Mouse (Mus musculus): Measurements from ENCODE around the gene Comp. TPM values are rescaled to one million over a fixed set of nuclear protein-coding genes. Genes with fewer than 3 reads are reported as not detected.

Gene Comp
- polyA plus RNA-seq, 1 experiment from 2014 or later: 2.8 TPM

DNA sequence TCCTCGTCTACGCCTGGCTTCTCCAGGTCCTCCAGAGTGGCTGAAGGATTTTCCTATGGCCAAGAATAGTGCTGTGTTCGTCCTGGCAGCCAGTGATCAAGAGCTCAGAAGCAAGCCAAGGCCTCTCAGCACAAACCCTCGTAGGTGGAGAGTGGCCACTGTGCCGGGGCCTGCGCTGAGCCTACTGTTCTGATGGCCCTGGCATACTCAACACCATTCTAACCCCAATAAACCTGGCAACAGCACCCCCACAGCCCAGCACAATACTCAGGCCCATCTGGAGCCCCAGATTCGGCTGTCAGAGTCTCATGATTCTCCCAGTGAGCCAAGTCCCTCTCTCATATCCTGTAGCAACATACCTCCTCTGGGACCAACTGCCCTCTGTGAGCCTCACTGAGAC, 32.7 kb upstream of the Comp start:
- no peak for ATAC-seq (replicated peaks; ENCODE audit: insufficient number of reproducible peaks, insufficient read depth, low FRiP score, low read depth)
- Histone ChIP-seq H3K27me3 (no peaks in the 10 kb centered on the region), H3K9ac (no peak overlapping the region), H3K27ac (no peak overlapping the region), H3K4me3 (no peak overlapping the region), H3K9me3 (replicated peaks) (no peaks in the 10 kb centered on the region), H3K4me1 (replicated peaks) (peaks cover 2% of the 10 kb centered on the region; the same call in 1 of the 2 replicates), H3K36me3 (peaks cover 78% of the 10 kb centered on the region), H3K4me2 (no peak overlapping the region)
- 87% methylated on average over 7 of the region's 7 CpGs for WGBS

DNA sequence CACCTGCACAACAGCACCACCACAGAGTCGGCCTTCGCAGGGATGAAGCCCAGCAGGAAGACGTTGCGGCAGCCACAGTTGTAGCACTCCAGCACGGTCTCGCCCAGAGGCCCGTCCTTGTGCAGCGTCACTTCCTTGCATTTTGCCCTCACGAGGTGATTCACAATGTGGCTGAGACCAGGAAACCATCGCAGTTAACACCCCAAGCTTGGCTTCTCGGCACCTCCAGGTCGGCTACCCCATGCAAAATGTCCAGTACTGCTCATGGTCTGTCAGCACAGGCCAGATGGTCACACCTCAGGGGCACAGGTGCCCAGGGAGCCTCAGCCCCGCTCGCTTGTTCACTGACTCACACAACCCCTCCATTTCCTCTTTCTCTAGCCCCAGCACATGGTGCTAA, 31.4 kb upstream of the Comp start:
- H3K27ac ChIP-seq: no peak overlapping the region
- no peaks in the 10 kb centered on the region for H3K27me3 ChIP-seq
- H3K36me3 ChIP-seq: peaks cover 65% of the 10 kb centered on the region
- H3K4me2 ChIP-seq: no peak overlapping the region
- peaks cover 2% of the 10 kb centered on the region; the same call in 1 of the 2 replicates for H3K4me1 ChIP-seq (replicated peaks)
- 92% methylated on average over 14 of the region's 14 CpGs for WGBS
- no peaks in the 10 kb centered on the region for H3K9me3 ChIP-seq (replicated peaks)
- H3K4me3 ChIP-seq: no peak overlapping the region
- ATAC-seq (replicated peaks; ENCODE audit: insufficient number of reproducible peaks, insufficient read depth, low FRiP score, low read depth): no peak
- H3K9ac ChIP-seq: no peak overlapping the region

DNA sequence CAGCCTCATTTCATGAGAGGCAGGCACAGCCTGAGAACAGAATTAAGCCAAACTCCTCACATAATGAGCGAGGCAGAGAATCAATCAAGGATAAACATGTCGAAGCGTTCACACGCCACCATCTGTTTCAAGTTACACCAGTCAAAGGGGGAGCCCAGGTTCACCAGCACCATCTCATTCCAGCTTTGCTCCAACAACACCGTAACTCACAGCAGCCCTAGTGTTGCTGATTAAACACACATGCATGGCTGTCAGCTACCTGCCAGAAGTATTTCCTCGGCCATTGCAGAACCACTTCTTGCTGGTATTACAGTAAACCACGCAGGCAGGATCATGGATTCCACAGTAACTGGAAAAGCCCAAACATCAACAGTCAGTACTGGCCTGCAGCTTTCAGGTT, 30.3 kb upstream of the Comp start:
- Histone ChIP-seq H3K9ac (no peak overlapping the region), H3K4me1 (replicated peaks) (peaks cover 4% of the 10 kb centered on the region), H3K4me2 (no peak overlapping the region), H3K4me3 (no peak overlapping the region), H3K27me3 (no peaks in the 10 kb centered on the region), H3K36me3 (peaks cover 54% of the 10 kb centered on the region), H3K9me3 (replicated peaks) (no peaks in the 10 kb centered on the region), H3K27ac (no peak overlapping the region)
- 83% methylated on average over 7 of the region's 7 CpGs for WGBS
- no peak for ATAC-seq (replicated peaks; ENCODE audit: insufficient number of reproducible peaks, insufficient read depth, low FRiP score, low read depth)

DNA sequence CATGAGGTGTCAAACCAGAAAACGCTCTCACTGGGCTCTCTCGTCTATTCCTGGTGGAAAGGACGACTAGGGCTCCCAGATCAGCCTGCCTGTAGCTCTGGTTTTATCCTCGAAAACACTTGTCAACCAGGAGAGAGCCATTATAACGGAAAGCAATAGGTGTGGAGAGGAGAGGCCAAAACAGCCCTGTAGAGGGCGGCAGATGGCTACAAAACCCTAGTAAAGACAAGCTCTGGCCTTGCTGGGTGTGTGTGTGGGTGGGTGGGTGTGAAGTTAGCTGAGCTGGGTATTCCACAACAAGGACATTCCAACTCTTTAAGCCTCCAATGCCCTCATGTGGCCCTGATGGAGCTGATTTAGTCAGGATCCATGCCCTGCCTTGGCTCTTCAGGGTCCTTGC, 29.7 kb upstream of the Comp start:
- Histone ChIP-seq H3K27ac (no peak overlapping the region), H3K9ac (no peak overlapping the region), H3K4me2 (no peak overlapping the region), H3K4me1 (replicated peaks) (peaks cover 10% of the 10 kb centered on the region), H3K36me3 (peaks cover 48% of the 10 kb centered on the region), H3K4me3 (no peak overlapping the region), H3K27me3 (no peaks in the 10 kb centered on the region), H3K9me3 (replicated peaks) (no peaks in the 10 kb centered on the region)
- ATAC-seq (replicated peaks; ENCODE audit: insufficient number of reproducible peaks, insufficient read depth, low FRiP score, low read depth): no peak
- WGBS: 59% methylated on average over 6 of the region's 6 CpGs

DNA sequence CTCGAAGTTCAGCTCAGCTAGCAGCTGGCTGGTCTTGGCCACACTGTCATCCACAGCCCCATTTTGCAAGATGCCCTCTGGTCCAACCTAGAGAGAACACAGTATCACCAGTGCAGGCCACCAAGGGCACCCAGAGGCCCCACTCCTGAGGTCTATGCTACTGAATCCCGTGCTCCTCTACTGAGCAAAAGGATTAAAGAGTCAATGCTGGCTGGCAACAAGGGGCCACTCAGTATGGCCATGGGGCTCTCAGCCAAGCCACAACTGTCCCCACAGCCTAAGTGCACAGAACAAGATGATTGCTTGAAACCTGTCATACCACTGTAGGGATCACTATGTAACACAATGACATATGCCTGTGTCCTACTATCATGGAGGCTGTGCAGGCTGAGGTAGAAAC, 29.1 kb upstream of the Comp start:
- WGBS: 80% methylated on average over 2 of the region's 2 CpGs
- ATAC-seq (replicated peaks; ENCODE audit: insufficient number of reproducible peaks, insufficient read depth, low FRiP score, low read depth): no peak
- H3K9ac ChIP-seq: no peak overlapping the region

DNA sequence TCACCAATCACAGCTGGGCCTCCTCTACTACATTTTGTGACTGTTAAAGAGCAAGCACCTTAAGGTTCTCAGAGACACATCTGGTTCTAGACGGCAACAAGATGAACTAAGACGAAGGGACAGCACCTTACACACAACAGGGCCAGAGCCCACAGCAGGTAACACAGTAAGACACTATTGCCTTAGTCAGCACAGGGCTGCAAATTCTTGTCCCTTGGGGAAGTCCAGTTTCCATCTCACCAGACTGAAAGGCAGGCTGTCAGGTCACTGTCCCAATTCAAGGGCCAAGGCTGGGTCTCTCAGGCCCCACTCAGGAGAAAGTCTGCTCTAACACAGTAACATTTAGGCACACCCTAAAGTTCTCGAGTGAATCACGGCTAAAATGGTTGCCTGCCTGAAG, 25.9 kb upstream of the Comp start:
- Histone ChIP-seq H3K9ac (no peak overlapping the region), H3K4me1 (replicated peaks) (peaks cover 45% of the 10 kb centered on the region), H3K27ac (no peak overlapping the region), H3K36me3 (peaks cover 17% of the 10 kb centered on the region), H3K4me3 (no peak overlapping the region), H3K27me3 (no peaks in the 10 kb centered on the region), H3K4me2 (no peak overlapping the region), H3K9me3 (replicated peaks) (no peaks in the 10 kb centered on the region)
- 86% methylated on average over 4 of the region's 4 CpGs for WGBS
- no peak for ATAC-seq (replicated peaks; ENCODE audit: insufficient number of reproducible peaks, insufficient read depth, low FRiP score, low read depth)

More for the DNA sequence above, 29.1 kb upstream of the Comp start:
- Histone ChIP-seq H3K4me3 (no peak overlapping the region), H3K9me3 (replicated peaks) (no peaks in the 10 kb centered on the region), H3K27me3 (no peaks in the 10 kb centered on the region), H3K27ac (no peak overlapping the region), H3K4me1 (replicated peaks) (peaks cover 15% of the 10 kb centered on the region), H3K4me2 (no peak overlapping the region), H3K36me3 (peaks cover 42% of the 10 kb centered on the region)

DNA sequence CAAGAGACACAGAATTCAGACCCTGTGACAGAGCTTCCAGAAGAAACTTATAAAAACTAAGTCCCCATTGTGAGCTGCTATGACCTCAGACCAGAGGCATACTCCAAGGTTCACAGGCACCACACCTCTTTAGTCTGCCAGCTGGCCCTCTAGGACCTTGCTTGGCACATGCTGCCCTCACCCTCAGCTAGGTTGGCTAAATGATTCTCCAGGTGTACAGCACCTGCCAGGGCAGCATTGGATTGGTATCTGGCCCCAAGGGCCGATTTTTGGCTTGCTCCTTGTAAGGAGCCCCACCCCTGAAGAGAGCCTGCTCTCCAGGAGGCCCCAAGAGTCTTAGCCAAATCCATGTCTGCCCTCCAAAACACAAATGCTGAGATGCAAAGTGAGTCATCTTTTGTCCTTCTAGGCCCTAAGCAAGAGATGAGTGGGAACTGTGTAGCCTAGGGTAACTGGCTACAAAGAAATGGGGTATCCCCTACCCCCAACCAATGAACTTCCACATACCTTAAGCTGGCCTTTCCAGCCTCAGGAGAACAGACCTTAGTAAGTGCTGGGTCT, 25.4 kb upstream of the Comp start:
- peaks cover 12% of the 10 kb centered on the region for H3K36me3 ChIP-seq
- no peak overlapping the region for H3K27ac ChIP-seq
- peaks cover 45% of the 10 kb centered on the region for H3K4me1 ChIP-seq (replicated peaks)
- H3K9me3 ChIP-seq (replicated peaks): no peaks in the 10 kb centered on the region
- H3K4me2 ChIP-seq: no peak overlapping the region
- H3K9ac ChIP-seq: no peak overlapping the region
- H3K27me3 ChIP-seq: no peaks in the 10 kb centered on the region
- ATAC-seq (replicated peaks; ENCODE audit: insufficient number of reproducible peaks, insufficient read depth, low FRiP score, low read depth): no peak
- 75% methylated on average over 1 of the region's 1 CpGs for WGBS
- H3K4me3 ChIP-seq: no peak overlapping the region

DNA sequence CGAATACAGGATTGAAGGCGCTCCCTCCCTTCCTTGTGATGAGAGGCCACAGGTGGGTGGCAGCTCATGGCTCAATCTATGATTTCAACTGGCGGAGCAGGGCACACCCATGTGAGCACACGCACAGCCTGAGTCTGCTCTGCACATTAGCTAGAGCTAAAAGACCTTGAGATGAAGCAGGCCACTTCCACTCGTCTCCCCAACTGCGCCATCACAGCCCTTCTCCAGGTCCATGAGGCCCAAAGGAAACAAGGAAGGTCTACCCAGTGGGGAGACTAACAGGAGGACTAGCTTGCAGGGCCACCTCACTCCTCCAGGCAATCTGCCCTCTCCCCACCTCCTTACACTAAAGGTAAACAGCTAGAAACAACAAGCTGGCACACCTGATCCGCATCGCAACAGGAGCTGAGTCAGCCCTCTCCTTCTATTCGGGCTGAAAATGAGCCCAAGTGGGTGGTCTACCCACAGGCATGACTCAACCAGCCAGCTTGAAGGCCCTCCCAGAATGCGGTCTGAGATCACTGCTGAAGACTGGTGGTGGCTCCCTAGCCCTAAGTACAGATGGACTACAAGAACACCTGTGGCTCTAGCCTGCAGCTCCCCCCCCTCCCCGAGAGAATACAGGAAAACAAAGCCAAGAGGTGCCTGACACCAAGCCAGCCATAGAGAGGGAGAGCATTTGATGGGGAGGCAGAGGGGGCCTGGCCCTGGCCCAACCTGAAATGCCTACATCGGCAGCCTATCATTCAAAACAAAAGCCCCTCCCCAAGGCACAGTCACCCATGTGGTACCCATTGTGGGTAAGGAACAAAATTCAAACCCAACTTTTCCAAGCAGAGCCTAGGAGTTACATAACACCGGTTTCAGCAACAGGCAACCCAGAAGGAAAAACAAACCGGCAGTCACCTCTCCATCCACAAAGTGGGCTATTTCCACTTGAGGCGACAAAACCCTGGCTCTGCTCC, 22.0 kb upstream of the Comp start:
- Histone ChIP-seq H3K27me3 (no peaks in the 10 kb centered on the region), H3K9ac (peak overlapping the region; percentile 93), H3K9me3 (replicated peaks) (no peaks in the 10 kb centered on the region), H3K4me1 (replicated peaks) (peaks cover 51% of the 10 kb centered on the region), H3K4me2 (peak overlapping the region; percentile 75), H3K36me3 (no peaks in the 10 kb centered on the region), H3K4me3 (peak overlapping the region; percentile 87), H3K27ac (no peak overlapping the region)
- WGBS: 50% methylated on average over 15 of the region's 15 CpGs
- ATAC-seq (replicated peaks; ENCODE audit: insufficient number of reproducible peaks, insufficient read depth, low FRiP score, low read depth): no peak

DNA sequence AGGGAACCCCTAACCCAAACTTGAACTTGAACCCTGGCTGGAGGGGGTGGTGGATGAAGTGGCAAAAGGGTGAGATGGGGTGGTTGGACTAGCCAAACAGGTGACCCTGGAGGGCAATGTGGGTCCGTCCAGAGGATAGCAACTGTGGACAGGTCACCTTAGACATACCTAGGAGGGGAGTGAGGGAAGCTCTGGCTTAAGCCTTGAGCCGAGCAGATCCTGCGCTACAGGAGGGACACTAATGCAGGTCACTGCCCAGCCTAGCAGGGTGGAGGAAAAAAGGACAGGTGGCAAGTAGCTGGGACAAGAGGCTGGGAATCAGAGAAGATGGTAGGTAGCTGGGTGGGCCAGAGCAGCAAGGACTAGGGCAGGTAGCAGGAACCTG, 21.4 kb upstream of the Comp start:
- Histone ChIP-seq H3K9me3 (replicated peaks) (no peaks in the 10 kb centered on the region), H3K4me2 (peak overlapping the region; percentile 75), H3K4me1 (replicated peaks) (peaks cover 51% of the 10 kb centered on the region), H3K27ac (0 out of 2 replicates have a peak overlapping the region, but pooled peaks have one; percentile 84), H3K4me3 (peak overlapping the region; percentile 87), H3K36me3 (no peaks in the 10 kb centered on the region), H3K27me3 (no peaks in the 10 kb centered on the region), H3K9ac (peak overlapping the region; percentile 93)
- no peak for ATAC-seq (replicated peaks; ENCODE audit: insufficient number of reproducible peaks, insufficient read depth, low FRiP score, low read depth)
- WGBS: 17% methylated on average over 3 of the region's 3 CpGs

DNA sequence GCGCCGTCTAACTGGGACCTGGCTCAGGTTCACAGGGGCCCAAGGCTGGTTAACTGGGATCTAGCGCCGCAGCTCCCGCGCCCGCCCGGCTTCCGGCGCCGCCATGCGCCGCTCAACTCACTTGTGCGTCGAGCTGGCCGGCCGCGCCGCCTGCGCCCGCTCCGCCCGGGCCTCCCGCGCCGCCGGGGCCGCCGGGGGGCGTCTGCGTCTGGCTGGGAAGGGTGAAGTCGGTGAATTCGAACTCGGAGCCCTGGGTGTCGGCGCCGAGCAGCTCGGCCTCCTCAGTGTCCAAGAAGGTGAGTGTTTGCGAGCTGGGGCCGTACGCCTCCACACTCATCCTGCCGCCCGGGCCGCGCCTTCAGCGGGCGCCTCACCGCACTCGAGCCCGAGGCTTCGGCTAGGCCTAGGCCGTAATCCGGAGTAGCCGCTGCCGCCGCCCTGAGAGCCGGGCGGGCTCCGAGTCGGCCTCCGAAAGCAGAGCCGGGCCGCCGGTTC, 20.7 kb upstream of the Comp start:
- H3K27me3 ChIP-seq: no peaks in the 10 kb centered on the region
- H3K27ac ChIP-seq: peak overlapping the region; percentile 84
- H3K9ac ChIP-seq: peak overlapping the region; percentile 93
- WGBS: under 1% methylated on average over 64 of the region's 64 CpGs
- ATAC-seq (replicated peaks; ENCODE audit: insufficient number of reproducible peaks, insufficient read depth, low FRiP score, low read depth): peak; percentile 38
- H3K4me2 ChIP-seq: peak overlapping the region; percentile 75
- no peaks in the 10 kb centered on the region for H3K36me3 ChIP-seq
- peaks cover 51% of the 10 kb centered on the region for H3K4me1 ChIP-seq (replicated peaks)
- H3K9me3 ChIP-seq (replicated peaks): no peaks in the 10 kb centered on the region
- H3K4me3 ChIP-seq: peak overlapping the region; percentile 87

DNA sequence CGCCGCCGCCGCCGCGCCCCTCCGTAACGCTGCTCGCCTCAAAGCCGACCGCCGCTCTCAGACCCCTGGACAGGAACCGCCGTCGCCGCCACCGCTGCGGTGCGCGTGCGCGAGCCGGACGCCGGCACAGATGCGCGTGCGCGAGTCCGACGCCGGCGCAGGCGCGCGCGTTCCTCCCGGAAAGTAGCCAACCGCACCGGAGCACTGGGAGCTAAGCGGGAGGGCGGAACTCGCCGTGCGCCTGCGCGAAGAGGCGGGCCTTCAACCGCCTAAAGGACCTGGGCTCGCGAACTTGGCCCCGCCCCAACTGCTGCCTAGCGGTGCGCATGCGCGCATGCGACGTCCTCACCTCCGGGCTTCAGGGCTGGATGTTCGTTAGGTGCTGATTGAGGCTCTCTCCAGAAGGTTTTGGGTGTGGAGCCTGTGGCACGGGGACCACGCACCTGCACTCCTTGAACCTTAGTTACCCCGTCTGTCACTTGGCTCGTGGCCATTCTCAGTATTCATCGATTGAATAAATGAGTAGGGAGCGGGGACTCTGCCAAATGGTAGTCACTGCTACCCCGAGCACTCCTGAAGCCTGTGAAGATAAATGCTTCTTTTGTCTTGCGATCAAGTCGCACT, 20.1 kb upstream of the Comp start, which contains the start of gene Upf1:
Upf1 (minus strand) TSS at position 85 of the 624 bp plus-strand sequence.
- peak within 1 kb of the TSS; percentile 87 for H3K4me3 ChIP-seq
- H3K9ac ChIP-seq: peak within 1 kb of the TSS; percentile 93
- no peaks in the 10 kb centered on the region for H3K9me3 ChIP-seq (replicated peaks)
- peak within 1 kb of the TSS; percentile 84 for H3K27ac ChIP-seq
- H3K27me3 ChIP-seq: no peaks in the 10 kb centered on the region
- H3K4me1 ChIP-seq (replicated peaks): peaks cover 46% of the 10 kb centered on the region
- peak within 1 kb of the TSS; percentile 75 for H3K4me2 ChIP-seq
- peak; percentile 92 for ATAC-seq (replicated peaks; ENCODE audit: insufficient number of reproducible peaks, insufficient read depth, low FRiP score, low read depth)
- WGBS: under 1% methylated on average over 63 of the region's 69 CpGs
- no peaks in the 10 kb centered on the region for H3K36me3 ChIP-seq

Measured in heart, embryonic 15.5 days (tissue).